Mouse (Mus musculus): ENCODE data around the gene Psmc3ip. TPM values are rescaled to one million over a fixed set of nuclear protein-coding genes. Genes with fewer than 3 reads are reported as not detected.

The Psmc3ip gene
- total RNA-seq, 2 experiments from 2014 or later: 2.8 to 3.8 TPM

- no peak for DNase-seq (ENCODE audit: low spot score in 2 of 2)
Measured at GRCm38 (mm10) chr11:101081659-101082058, 13.6 kb downstream of the Psmc3ip start.

GRCm38 (mm10) chr11:101080421-101080820, 14.8 kb downstream of the Psmc3ip start:
- DNase-seq (ENCODE audit: low spot score in 2 of 2): no peak

GRCm38 (mm10) chr11:101079746-101080145, 15.5 kb downstream of the Psmc3ip start:
- no peak for DNase-seq (ENCODE audit: low spot score in 2 of 2)

- no peak for DNase-seq (ENCODE audit: low spot score in 2 of 2)
Measured at GRCm38 (mm10) chr11:101078121-101078520, 17.1 kb downstream of the Psmc3ip start, which contains the start of gene Hsd17b1. TSS of gene Hsd17b1 (plus strand) at chr11:101078411.

GRCm38 (mm10) chr11:101071810-101072428, 23.3 kb downstream of the Psmc3ip start:
- no peak for DNase-seq (ENCODE audit: low spot score in 2 of 2)

- DNase-seq (ENCODE audit: low spot score in 2 of 2): no peak
Measured at GRCm38 (mm10) chr11:101070987-101071386, 24.2 kb downstream of the Psmc3ip start.

- DNase-seq (ENCODE audit: low spot score in 2 of 2): no peak
Measured at GRCm38 (mm10) chr11:101070189-101070527, 25.1 kb downstream of the Psmc3ip start.

GRCm38 (mm10) chr11:101069391-101070188, 25.6 kb downstream of the Psmc3ip start, which contains the start of gene Naglu:
TSS of gene Naglu (plus strand) at chr11:101070012.
- peak; percentile 93 to 94 for DNase-seq (ENCODE audit: low spot score in 2 of 2)

GRCm38 (mm10) chr11:101066549-101067412, 28.5 kb downstream of the Psmc3ip start:
- DNase-seq (ENCODE audit: low spot score in 2 of 2): peak; percentile 82 to 84

- DNase-seq (ENCODE audit: low spot score in 2 of 2): peak in 1 of 2 experiments; percentile 39
Measured at GRCm38 (mm10) chr11:101065002-101065401, 30.2 kb downstream of the Psmc3ip start.

GRCm38 (mm10) chr11:101064462-101064861, 30.8 kb downstream of the Psmc3ip start:
- DNase-seq (ENCODE audit: low spot score in 2 of 2): peak in 1 of 2 experiments; percentile 19

GRCm38 (mm10) chr11:101063676-101064327, 31.4 kb downstream of the Psmc3ip start:
- no peak for DNase-seq (ENCODE audit: low spot score in 2 of 2)

- no peak for DNase-seq (ENCODE audit: low spot score in 2 of 2)
Measured at GRCm38 (mm10) chr11:101062971-101063675, 32.1 kb downstream of the Psmc3ip start.

- no peak for DNase-seq (ENCODE audit: low spot score in 2 of 2)
Measured at GRCm38 (mm10) chr11:101062165-101062884, 32.9 kb downstream of the Psmc3ip start.

- no peak for DNase-seq (ENCODE audit: low spot score in 2 of 2)
Measured at GRCm38 (mm10) chr11:101061049-101061448, 34.2 kb downstream of the Psmc3ip start.

GRCm38 (mm10) chr11:101060126-101060525, 35.1 kb downstream of the Psmc3ip start:
- DNase-seq (ENCODE audit: low spot score in 2 of 2): peak; percentile 55 to 66

- DNase-seq (ENCODE audit: low spot score in 2 of 2): no peak
Measured at GRCm38 (mm10) chr11:101059473-101059872, 35.8 kb downstream of the Psmc3ip start.

GRCm38 (mm10) chr11:101058726-101059125, 36.5 kb downstream of the Psmc3ip start:
- no peak for DNase-seq (ENCODE audit: low spot score in 2 of 2)

GRCm38 (mm10) chr11:101057860-101058259, 37.4 kb downstream of the Psmc3ip start:
- peak; percentile 86 for DNase-seq (ENCODE audit: low spot score in 2 of 2)

- DNase-seq (ENCODE audit: low spot score in 2 of 2): no peak
Measured at GRCm38 (mm10) chr11:101056885-101057284, 38.4 kb downstream of the Psmc3ip start.

Measured in adrenal gland, adult 18-20 months (tissue).